Mouse (Mus musculus): Measurements from ENCODE around the gene Ntsr2. TPM values are rescaled to one million over a fixed set of nuclear protein-coding genes. Genes with fewer than 3 reads are reported as not detected.

Gene Ntsr2
- polyA plus RNA-seq, 1 experiment from 2014 or later = not detected

DNA sequence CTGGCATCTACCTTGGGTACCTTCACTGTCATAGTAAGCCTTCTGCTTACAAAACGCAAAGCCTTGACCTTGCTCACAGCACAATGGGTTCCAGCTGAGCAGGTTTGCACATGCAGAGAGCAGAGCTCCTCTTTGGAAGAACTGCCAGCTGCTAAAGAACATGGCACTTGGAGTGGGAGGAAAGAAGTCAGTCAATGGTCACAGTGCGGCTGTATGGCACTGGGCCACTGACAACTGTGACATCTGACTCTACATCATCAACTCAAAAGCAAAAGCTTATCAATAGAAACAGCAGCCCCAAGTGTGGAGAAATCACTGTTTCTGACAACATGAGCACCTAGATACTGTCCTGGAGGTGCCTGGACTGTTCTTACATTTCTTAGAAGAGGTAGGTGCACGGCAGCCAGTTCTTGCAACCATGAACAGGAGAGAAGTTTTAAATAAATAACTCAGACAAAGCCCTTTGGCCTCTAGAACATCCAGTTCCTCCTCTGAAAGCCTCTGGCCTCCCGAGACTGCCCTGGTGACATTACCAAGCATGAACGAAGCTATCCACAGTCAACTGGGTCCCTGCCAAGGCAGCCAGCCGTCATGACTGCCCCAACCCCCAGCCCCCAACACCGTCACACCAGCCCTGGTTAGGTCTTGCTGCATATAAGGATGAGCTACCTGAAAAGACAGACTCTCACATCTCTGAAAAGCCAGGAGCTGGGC is 22.9 kb upstream of the Ntsr2 start:
- DNase-seq (ENCODE audit: low spot score) (no peak), ATAC-seq (replicated peaks; ENCODE audit: low FRiP score) (no peak)
- H3K4me1 ChIP-seq (replicated peaks; ENCODE audit: control insufficient read depth, insufficient read depth, low read length) = no peaks in the 10 kb centered on the region
- H3K9ac ChIP-seq (ENCODE audit: low read depth, low read length) = no peak overlapping the region
- no peaks in the 10 kb centered on the region for H3K9me3 ChIP-seq (ENCODE audit: control insufficient read depth, low read length)
- WGBS = 74% methylated on average over 7 of the region's 7 CpGs
- no peaks in the 10 kb centered on the region for H3K36me3 ChIP-seq (ENCODE audit: control insufficient read depth, insufficient read depth, low read length)
- H3K4me2 ChIP-seq = no peak overlapping the region
- no peak overlapping the region for H3K4me3 ChIP-seq (ENCODE audit: low read depth, low read length)
- no peak overlapping the region for H3K27ac ChIP-seq (ENCODE audit: low read depth, low read length)
- no peaks in the 10 kb centered on the region for H3K27me3 ChIP-seq (replicated peaks; ENCODE audit: control insufficient read depth, insufficient read depth, low read length)

DNA sequence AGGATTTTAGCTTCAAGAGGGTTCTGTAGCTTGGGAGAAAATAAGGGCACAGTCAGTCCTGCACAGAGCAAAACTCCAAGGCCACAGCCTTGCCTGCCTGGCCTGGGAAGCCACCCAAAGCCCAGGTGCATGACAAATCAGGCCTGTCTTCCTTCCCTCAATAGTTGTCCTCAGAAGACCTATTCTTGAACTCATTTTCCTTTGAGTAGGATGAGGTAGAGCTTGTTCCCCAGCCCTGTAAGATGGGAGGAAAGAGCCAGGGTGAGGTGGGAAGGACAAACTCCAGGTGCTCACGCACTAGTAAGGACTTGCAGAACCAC is 22.4 kb upstream of the Ntsr2 start:
- Histone ChIP-seq H3K27ac (ENCODE audit: low read depth, low read length) (no peak overlapping the region), H3K4me3 (ENCODE audit: low read depth, low read length) (no peak overlapping the region), H3K36me3 (ENCODE audit: control insufficient read depth, insufficient read depth, low read length) (no peaks in the 10 kb centered on the region), H3K4me2 (no peak overlapping the region), H3K9me3 (ENCODE audit: control insufficient read depth, low read length) (no peaks in the 10 kb centered on the region), H3K4me1 (replicated peaks; ENCODE audit: control insufficient read depth, insufficient read depth, low read length) (no peaks in the 10 kb centered on the region), H3K9ac (ENCODE audit: low read depth, low read length) (no peak overlapping the region), H3K27me3 (replicated peaks; ENCODE audit: control insufficient read depth, insufficient read depth, low read length) (no peaks in the 10 kb centered on the region)
- ATAC-seq (replicated peaks; ENCODE audit: low FRiP score) (no peak), DNase-seq (ENCODE audit: low spot score) (no peak)
- 76% methylated on average over 1 of the region's 1 CpGs for WGBS

DNA sequence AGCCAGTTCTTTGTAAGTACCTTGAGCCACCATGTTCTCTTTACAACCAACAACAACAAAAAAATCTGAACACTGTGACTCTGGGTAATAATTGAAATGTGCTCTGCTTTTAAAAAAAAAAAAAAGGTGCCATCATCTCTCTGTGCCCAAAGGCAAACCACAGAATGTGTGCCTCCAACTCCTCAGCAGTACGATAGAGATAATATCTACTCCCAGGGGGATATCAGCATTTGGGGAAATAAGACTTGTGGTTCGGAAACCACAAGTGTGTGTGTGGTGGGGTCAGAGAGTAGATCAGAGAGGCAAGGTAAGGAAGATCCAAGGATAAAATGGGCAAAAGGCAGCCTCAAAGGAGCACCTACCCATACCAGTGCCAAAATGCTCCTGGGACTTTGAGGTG is 21.8 kb upstream of the Ntsr2 start:
- DNase-seq (ENCODE audit: low spot score) (no peak), ATAC-seq (replicated peaks; ENCODE audit: low FRiP score) (no peak)
- Histone ChIP-seq H3K9me3 (ENCODE audit: control insufficient read depth, low read length) (no peaks in the 10 kb centered on the region), H3K4me1 (replicated peaks; ENCODE audit: control insufficient read depth, insufficient read depth, low read length) (no peaks in the 10 kb centered on the region), H3K4me2 (no peak overlapping the region), H3K27me3 (replicated peaks; ENCODE audit: control insufficient read depth, insufficient read depth, low read length) (no peaks in the 10 kb centered on the region), H3K9ac (ENCODE audit: low read depth, low read length) (no peak overlapping the region), H3K36me3 (ENCODE audit: control insufficient read depth, insufficient read depth, low read length) (no peaks in the 10 kb centered on the region), H3K27ac (ENCODE audit: low read depth, low read length) (no peak overlapping the region), H3K4me3 (ENCODE audit: low read depth, low read length) (no peak overlapping the region)
- 46% methylated on average over 2 of the region's 2 CpGs for WGBS

DNA sequence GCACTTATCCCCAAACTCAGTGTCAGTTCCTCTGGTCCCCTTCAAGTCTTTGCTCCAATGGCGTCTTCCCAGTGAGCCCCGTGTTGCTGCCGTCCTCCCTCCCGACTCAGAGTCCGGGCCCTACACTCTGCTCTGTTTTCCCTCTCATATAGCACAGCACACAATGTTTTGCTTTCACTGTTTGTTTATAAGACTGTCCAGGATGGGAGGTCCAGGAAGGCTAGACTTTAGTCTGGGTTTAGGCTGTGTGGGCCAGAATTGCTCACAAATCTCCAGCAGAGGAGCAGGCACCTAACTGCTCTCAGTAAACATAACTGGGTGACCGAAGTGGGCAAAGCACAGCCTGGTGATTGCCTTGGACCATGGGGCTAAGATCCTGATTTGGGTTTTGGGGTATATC is 19.9 kb upstream of the Ntsr2 start:
- no peak overlapping the region for H3K27ac ChIP-seq (ENCODE audit: low read depth, low read length)
- no peaks in the 10 kb centered on the region for H3K36me3 ChIP-seq (ENCODE audit: control insufficient read depth, insufficient read depth, low read length)
- H3K4me2 ChIP-seq = no peak overlapping the region
- H3K27me3 ChIP-seq (replicated peaks; ENCODE audit: control insufficient read depth, insufficient read depth, low read length) = no peaks in the 10 kb centered on the region
- H3K9ac ChIP-seq (ENCODE audit: low read depth, low read length) = no peak overlapping the region
- no peaks in the 10 kb centered on the region for H3K4me1 ChIP-seq (replicated peaks; ENCODE audit: control insufficient read depth, insufficient read depth, low read length)
- H3K9me3 ChIP-seq (ENCODE audit: control insufficient read depth, low read length) = no peaks in the 10 kb centered on the region
- H3K4me3 ChIP-seq (ENCODE audit: low read depth, low read length) = no peak overlapping the region
- DNase-seq (ENCODE audit: low spot score) = no peak
- 81% methylated on average over 6 of the region's 6 CpGs for WGBS
- ATAC-seq (replicated peaks; ENCODE audit: low FRiP score) = no peak

DNA sequence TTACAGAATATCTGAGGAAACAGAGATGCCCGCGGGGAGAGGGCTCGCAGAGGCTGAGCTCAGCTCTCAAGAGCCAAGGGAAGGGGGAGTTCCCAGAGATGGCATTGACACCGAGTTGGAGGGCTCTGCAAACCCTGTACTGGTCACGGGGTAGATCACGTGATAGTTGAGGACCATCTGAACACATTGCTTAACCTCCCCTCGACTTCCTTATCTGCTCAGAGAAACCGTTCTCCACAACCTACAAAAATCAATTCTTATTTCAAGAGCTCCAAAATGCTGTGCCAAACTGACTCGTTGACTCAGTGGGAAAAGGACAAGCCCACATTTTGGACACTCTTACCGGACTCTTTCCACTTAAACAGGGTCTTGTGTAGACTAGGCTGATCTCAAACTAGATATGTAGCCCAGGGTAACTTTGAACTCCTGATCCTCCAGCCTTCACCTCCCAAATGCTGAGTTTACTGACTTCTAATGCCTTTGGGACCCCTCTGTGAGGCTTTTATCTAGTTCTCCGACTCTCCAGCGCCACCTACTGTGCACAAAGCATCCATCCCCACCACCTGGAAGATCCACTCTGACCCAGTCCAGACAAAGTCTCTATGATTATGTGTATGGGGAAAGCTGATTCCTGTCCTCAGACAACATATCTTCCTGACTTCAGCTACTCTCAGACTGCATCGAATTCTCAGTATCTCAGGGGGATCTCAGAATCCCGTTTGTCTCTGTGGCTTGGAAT is 18.9 kb upstream of the Ntsr2 start:
- H3K4me2 ChIP-seq = no peak overlapping the region
- WGBS = 49% methylated on average over 14 of the region's 14 CpGs
- peak; percentile 36 for DNase-seq (ENCODE audit: low spot score)
- H3K36me3 ChIP-seq (ENCODE audit: control insufficient read depth, insufficient read depth, low read length) = no peaks in the 10 kb centered on the region
- no peaks in the 10 kb centered on the region for H3K4me1 ChIP-seq (replicated peaks; ENCODE audit: control insufficient read depth, insufficient read depth, low read length)
- H3K9me3 ChIP-seq (ENCODE audit: control insufficient read depth, low read length) = no peaks in the 10 kb centered on the region
- no peak overlapping the region for H3K4me3 ChIP-seq (ENCODE audit: low read depth, low read length)
- no peak overlapping the region for H3K9ac ChIP-seq (ENCODE audit: low read depth, low read length)
- H3K27me3 ChIP-seq (replicated peaks; ENCODE audit: control insufficient read depth, insufficient read depth, low read length) = no peaks in the 10 kb centered on the region
- no peak for ATAC-seq (replicated peaks; ENCODE audit: low FRiP score)
- no peak overlapping the region for H3K27ac ChIP-seq (ENCODE audit: low read depth, low read length)

DNA sequence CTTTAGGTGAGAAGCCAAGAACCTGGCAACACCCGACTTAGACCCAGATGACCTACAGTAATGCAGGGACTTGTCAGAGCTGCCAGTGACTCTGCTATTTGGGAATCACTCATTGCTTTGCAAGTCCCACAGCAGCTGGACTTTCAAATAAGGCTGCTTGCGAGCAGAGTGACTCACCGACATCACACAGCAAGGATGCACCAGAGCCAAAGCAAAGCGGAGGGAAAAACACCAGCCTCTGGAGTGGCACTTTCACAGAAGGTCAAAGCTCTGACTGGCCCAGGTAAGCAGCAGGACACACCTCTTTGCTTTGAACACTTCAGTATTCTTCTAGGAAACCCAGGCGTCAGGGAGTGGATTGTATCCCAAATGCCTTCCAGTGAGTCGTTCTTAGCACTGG is 17.4 kb upstream of the Ntsr2 start:
- Histone ChIP-seq H3K27ac (ENCODE audit: low read depth, low read length) (no peak overlapping the region), H3K36me3 (ENCODE audit: control insufficient read depth, insufficient read depth, low read length) (no peaks in the 10 kb centered on the region), H3K4me3 (ENCODE audit: low read depth, low read length) (no peak overlapping the region), H3K9ac (ENCODE audit: low read depth, low read length) (no peak overlapping the region), H3K9me3 (ENCODE audit: control insufficient read depth, low read length) (no peaks in the 10 kb centered on the region), H3K4me1 (replicated peaks; ENCODE audit: control insufficient read depth, insufficient read depth, low read length) (no peaks in the 10 kb centered on the region), H3K27me3 (replicated peaks; ENCODE audit: control insufficient read depth, insufficient read depth, low read length) (no peaks in the 10 kb centered on the region), H3K4me2 (no peak overlapping the region)
- ATAC-seq (replicated peaks; ENCODE audit: low FRiP score) = no peak
- no peak for DNase-seq (ENCODE audit: low spot score)
- WGBS = 69% methylated on average over 6 of the region's 6 CpGs

DNA sequence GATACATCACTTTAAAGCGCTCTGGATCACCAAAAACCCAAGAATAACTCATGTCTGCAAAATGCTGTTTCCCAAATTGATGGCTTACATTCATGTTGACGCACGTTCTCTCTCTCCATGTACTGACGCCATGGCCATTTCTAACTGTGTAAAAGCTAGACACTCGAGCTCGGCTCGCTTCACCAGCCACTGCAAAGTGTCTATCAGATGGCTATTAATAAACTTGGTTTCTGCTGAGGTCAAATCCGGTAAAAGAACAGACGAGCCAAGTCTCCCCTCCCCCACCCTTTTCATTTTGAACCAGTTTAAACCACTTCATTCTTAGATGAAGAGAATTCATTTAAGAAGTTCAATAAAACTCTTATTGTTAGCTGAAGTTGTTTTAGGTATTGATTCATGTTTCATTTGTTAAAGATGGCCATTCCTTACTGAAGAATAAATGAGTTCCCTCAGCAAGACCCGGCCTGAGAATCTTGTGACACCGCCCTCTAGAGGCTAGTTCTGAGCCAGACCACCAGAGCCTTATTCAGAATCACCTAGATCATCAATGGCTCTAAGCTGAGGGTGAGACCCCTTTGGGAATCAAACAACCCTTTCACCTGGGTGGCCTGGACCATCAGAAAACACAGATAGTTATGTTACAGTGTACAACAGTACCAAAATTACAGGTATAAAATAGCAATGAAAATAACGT is 14.0 kb upstream of the Ntsr2 start:
- Histone ChIP-seq H3K4me2 (no peak overlapping the region), H3K9me3 (ENCODE audit: control insufficient read depth, low read length) (no peaks in the 10 kb centered on the region), H3K27me3 (replicated peaks; ENCODE audit: control insufficient read depth, insufficient read depth, low read length) (no peaks in the 10 kb centered on the region), H3K36me3 (ENCODE audit: control insufficient read depth, insufficient read depth, low read length) (no peaks in the 10 kb centered on the region), H3K4me3 (ENCODE audit: low read depth, low read length) (no peak overlapping the region), H3K9ac (ENCODE audit: low read depth, low read length) (no peak overlapping the region), H3K4me1 (replicated peaks; ENCODE audit: control insufficient read depth, insufficient read depth, low read length) (no peaks in the 10 kb centered on the region), H3K27ac (ENCODE audit: low read depth, low read length) (no peak overlapping the region)
- DNase-seq (ENCODE audit: low spot score) (no peak), ATAC-seq (replicated peaks; ENCODE audit: low FRiP score) (no peak)
- WGBS = 66% methylated on average over 12 of the region's 12 CpGs

DNA sequence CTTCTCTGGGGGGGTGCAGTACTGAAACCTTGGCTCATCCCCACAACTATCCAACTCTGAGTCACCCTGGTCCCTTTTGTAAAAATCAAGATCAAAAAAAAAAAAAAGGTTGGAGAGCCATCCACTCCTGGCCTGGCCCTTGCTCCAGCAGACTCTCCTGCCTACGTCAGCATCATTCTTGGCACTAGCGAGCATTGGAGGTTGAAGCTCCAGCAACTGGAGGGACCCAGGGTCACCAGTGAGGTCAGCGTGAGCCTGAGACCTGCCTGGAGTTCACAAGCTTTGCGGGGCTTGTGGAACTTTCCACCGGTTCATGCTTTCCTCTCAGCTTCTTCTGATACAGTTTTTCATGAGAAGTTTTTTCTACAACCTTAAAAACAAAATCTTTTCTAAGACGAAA is 13.1 kb upstream of the Ntsr2 start:
- Histone ChIP-seq H3K4me1 (replicated peaks; ENCODE audit: control insufficient read depth, insufficient read depth, low read length) (no peaks in the 10 kb centered on the region), H3K27me3 (replicated peaks; ENCODE audit: control insufficient read depth, insufficient read depth, low read length) (no peaks in the 10 kb centered on the region), H3K9ac (ENCODE audit: low read depth, low read length) (no peak overlapping the region), H3K36me3 (ENCODE audit: control insufficient read depth, insufficient read depth, low read length) (no peaks in the 10 kb centered on the region), H3K9me3 (ENCODE audit: control insufficient read depth, low read length) (no peaks in the 10 kb centered on the region), H3K4me2 (no peak overlapping the region), H3K27ac (ENCODE audit: low read depth, low read length) (no peak overlapping the region), H3K4me3 (ENCODE audit: low read depth, low read length) (no peak overlapping the region)
- WGBS = 76% methylated on average over 6 of the region's 6 CpGs
- no peak for DNase-seq (ENCODE audit: low spot score)
- no peak for ATAC-seq (replicated peaks; ENCODE audit: low FRiP score)

DNA sequence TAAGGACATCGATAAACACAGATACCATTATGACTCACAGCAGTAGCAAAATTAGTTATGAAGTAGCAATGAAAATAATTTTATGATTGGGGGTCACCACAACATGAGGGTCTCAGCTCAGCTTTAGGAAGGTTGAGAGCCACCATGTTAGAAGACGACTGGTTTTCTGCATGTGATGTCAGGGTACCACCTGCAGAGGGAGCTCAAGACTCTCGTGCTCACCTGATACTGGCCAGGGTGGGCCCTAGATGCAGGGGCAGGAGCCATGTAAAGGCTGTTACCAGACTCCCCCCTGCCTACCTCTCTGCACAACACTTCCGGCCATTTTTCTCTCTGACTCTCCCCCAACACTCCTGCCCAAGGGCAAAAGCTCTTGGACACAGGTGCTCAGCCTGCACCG is 11.2 kb upstream of the Ntsr2 start:
- no peaks in the 10 kb centered on the region for H3K36me3 ChIP-seq (ENCODE audit: control insufficient read depth, insufficient read depth, low read length)
- H3K27ac ChIP-seq (ENCODE audit: low read depth, low read length) = no peak overlapping the region
- no peak overlapping the region for H3K9ac ChIP-seq (ENCODE audit: low read depth, low read length)
- ATAC-seq (replicated peaks; ENCODE audit: low FRiP score) (no peak), DNase-seq (ENCODE audit: low spot score) (no peak)
- 56% methylated on average over 5 of the region's 5 CpGs for WGBS
- no peak overlapping the region for H3K4me3 ChIP-seq (ENCODE audit: low read depth, low read length)
- no peaks in the 10 kb centered on the region for H3K9me3 ChIP-seq (ENCODE audit: control insufficient read depth, low read length)
- no peak overlapping the region for H3K4me2 ChIP-seq
- no peaks in the 10 kb centered on the region for H3K27me3 ChIP-seq (replicated peaks; ENCODE audit: control insufficient read depth, insufficient read depth, low read length)
- no peaks in the 10 kb centered on the region for H3K4me1 ChIP-seq (replicated peaks; ENCODE audit: control insufficient read depth, insufficient read depth, low read length)

Measured in liver, embryonic 11.5 days (tissue).